Mouse (Mus musculus) spleen, adult 18-20 months (tissue): ENCODE measurements at regions not wholly inside any gene's neighbourhood (a gene's known extent, or its start where the extent isn't known, plus 50 kb on each side); places are given as distances from the start of the nearest gene placed in this dataset.

Experiments used
- DNase-seq, 2 experiments: peaks; one replicate each; pipeline ENCODE4 v3.0.0; 2022; ENCODE audit warnings: mixed read lengths in 2 of 2

- DNase-seq = no peak
Measured at GRCm38 (mm10) chr1:75693231-75693914, 147.3 kb downstream of the Slc4a3 start.

GRCm38 (mm10) chr1:75704832-75705650 is 159.0 kb downstream of the Slc4a3 start:
- no peak for DNase-seq

- DNase-seq = no peak
Measured at GRCm38 (mm10) chr1:75706126-75706525, 160.1 kb downstream of the Slc4a3 start.

GRCm38 (mm10) chr1:75723431-75723830 is 177.4 kb downstream of the Slc4a3 start:
- no peak for DNase-seq

- no peak for DNase-seq
Measured at GRCm38 (mm10) chr1:75725329-75725728, 179.3 kb downstream of the Slc4a3 start.

- no peak for DNase-seq
Measured at GRCm38 (mm10) chr1:75728859-75729258, 182.8 kb downstream of the Slc4a3 start.

- DNase-seq = no peak
Measured at GRCm38 (mm10) chr1:75733791-75734190, 187.7 kb downstream of the Slc4a3 start.

- DNase-seq = no peak
Measured at GRCm38 (mm10) chr1:75738651-75739050, 192.6 kb downstream of the Slc4a3 start.

- DNase-seq = no peak
Measured at GRCm38 (mm10) chr1:75749665-75750221, 203.7 kb downstream of the Slc4a3 start.

GRCm38 (mm10) chr1:75772131-75772530 is 226.1 kb downstream of the Slc4a3 start:
- DNase-seq = no peak

GRCm38 (mm10) chr1:75773014-75773413 is 226.9 kb downstream of the Slc4a3 start:
- DNase-seq = no peak

- no peak for DNase-seq
Measured at GRCm38 (mm10) chr1:75778889-75779288, 232.8 kb downstream of the Slc4a3 start.

- no peak for DNase-seq
Measured at GRCm38 (mm10) chr1:75783206-75783605, 237.1 kb downstream of the Slc4a3 start.

- no peak for DNase-seq
Measured at GRCm38 (mm10) chr1:75786173-75786820, 240.2 kb downstream of the Slc4a3 start.

GRCm38 (mm10) chr1:75791509-75791908 is 245.4 kb downstream of the Slc4a3 start:
- no peak for DNase-seq

- no peak for DNase-seq
Measured at GRCm38 (mm10) chr1:75797793-75798192, 251.7 kb downstream of the Slc4a3 start.

- DNase-seq = no peak
Measured at GRCm38 (mm10) chr1:75798375-75799099, 252.5 kb downstream of the Slc4a3 start.

GRCm38 (mm10) chr1:75804473-75804872 is 258.4 kb downstream of the Slc4a3 start:
- DNase-seq = no peak

GRCm38 (mm10) chr1:75812471-75812870 is 266.4 kb downstream of the Slc4a3 start:
- DNase-seq = no peak

GRCm38 (mm10) chr1:75826202-75826601 is 280.1 kb downstream of the Slc4a3 start:
- DNase-seq = no peak

GRCm38 (mm10) chr1:75833071-75833830 is 287.2 kb downstream of the Slc4a3 start:
- no peak for DNase-seq

GRCm38 (mm10) chr1:75834361-75834760 is 288.3 kb downstream of the Slc4a3 start:
- no peak for DNase-seq
